Mouse (Mus musculus) limb, embryonic 15.5 days (tissue): Measurements from ENCODE around the gene Fam53b. TPM values are rescaled to one million over a fixed set of nuclear protein-coding genes. Genes with fewer than 3 reads are reported as not detected.

Experiments
- ATAC-seq: fragments of 200-750 bp; cut with Nextera tagmentation; 2 replicates; pipeline ENCODE4 v1.8.0; 2017; ENCODE audit warnings: low read depth, moderate TSS enrichment; ENCODE audit not compliant: insufficient number of reproducible peaks, low FRiP score, low TSS enrichment
- H3K27ac ChIP-seq: fragments of 300-500 bp; sonication (generic); 2 replicates; pipeline ENCODE4 v1.5.1; 2015; ENCODE audit warnings: moderate library complexity, mild to moderate bottlenecking, inconsistent platforms
- H3K27me3 ChIP-seq: fragments of 300-500 bp; sonication (generic); 2 replicates; pipeline ENCODE4 v1.6.1; 2015; ENCODE audit warnings: inconsistent platforms
- H3K36me3 ChIP-seq: fragments of 300-500 bp; sonication (generic); 2 replicates; pipeline ENCODE4 v1.6.1; 2015; ENCODE audit warnings: inconsistent platforms
- H3K4me1 ChIP-seq: fragments of 300-500 bp; sonication (generic); 2 replicates; pipeline ENCODE4 v1.6.1; 2015; ENCODE audit warnings: inconsistent platforms
- H3K4me2 ChIP-seq: fragments of 300-500 bp; sonication (generic); 2 replicates; pipeline ENCODE4 v1.6.1; 2015; ENCODE audit warnings: mild to moderate bottlenecking, inconsistent platforms
- H3K4me3 ChIP-seq: fragments of 300-500 bp; sonication (generic); 2 replicates; pipeline ENCODE4 v1.5.1; 2015; ENCODE audit warnings: mild to moderate bottlenecking, inconsistent platforms
- H3K9ac ChIP-seq: fragments of 300-500 bp; sonication (generic); 2 replicates; pipeline ENCODE4 v1.6.1; 2015; ENCODE audit warnings: inconsistent platforms
- H3K9me3 ChIP-seq: fragments of 300-500 bp; sonication (generic); 2 replicates; pipeline ENCODE4 v1.6.1; 2016; ENCODE audit warnings: inconsistent platforms
- WGBS: fragments of 180-500 bp; shearing (Covaris S2); methylation state at CpG from one replicate; pipeline ENCODE4 v1.1.7; 2015; 5-methylcytosine and 5-hydroxymethylcytosine counted together
- polyA plus RNA-seq: library from polyadenylated mRNA; unstranded; fragments of >200 nt; fragmentation: Nextera tagmentation; extraction: Ambion mirVana; gene quantifications from 2 replicates; pipeline ENCODE4 v1.2.1, GENCODE M21; 2015

Gene Fam53b
- polyA plus RNA-seq, 1 experiment from 2014 or later: 18.5 TPM

DNA sequence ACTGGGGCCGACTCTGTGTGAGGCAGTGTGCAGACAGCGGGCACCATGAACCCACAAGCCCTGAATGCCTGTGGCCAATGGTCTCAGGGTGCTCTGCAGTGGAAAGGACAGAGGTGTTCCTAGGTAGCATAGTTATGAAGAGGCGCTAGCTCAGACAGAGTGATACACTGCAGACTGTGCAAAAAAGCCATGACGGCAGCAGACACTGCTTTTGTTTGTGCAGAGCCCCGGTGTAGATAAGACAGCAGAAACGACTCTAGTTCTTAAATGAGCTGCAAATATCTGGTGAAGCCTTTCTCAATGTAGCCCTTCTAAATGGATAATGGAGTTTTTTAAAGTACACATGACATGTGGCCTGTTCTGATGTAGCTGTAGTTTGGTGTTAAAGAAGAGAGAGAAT, 73.9 kb downstream of the Fam53b start:
- no peak overlapping the region for H3K27ac ChIP-seq
- ATAC-seq: no peak
- peaks cover 39% of the 10 kb centered on the region for H3K4me1 ChIP-seq
- no peaks in the 10 kb centered on the region for H3K27me3 ChIP-seq
- peaks cover 7% of the 10 kb centered on the region; the same call in 1 of the 2 replicates for H3K36me3 ChIP-seq
- 93% methylated on average over 6 of the region's 6 CpGs for WGBS
- no peak overlapping the region for H3K4me2 ChIP-seq
- no peaks in the 10 kb centered on the region for H3K9me3 ChIP-seq
- H3K9ac ChIP-seq: no peak overlapping the region
- H3K4me3 ChIP-seq: no peak overlapping the region

DNA sequence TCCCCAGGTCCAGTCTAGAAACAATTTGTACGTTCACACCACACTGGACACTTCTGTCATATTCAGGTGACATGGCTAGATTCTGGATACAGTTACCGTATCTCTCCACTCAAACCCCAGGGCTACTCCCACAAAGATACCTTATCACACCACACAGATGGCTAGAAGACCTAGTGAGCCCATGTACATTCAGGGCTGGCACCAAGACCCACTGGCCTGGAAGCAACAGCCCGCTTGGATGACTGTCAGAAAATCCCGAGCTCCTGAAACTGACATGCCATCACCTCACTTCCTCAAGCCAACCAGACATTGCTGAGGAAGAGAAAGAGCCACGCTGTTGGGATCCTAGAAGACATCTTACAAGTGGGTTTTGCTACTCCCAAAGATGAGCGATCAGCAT, 74.8 kb downstream of the Fam53b start:
- Histone ChIP-seq H3K4me1 (peaks cover 39% of the 10 kb centered on the region), H3K27me3 (no peaks in the 10 kb centered on the region), H3K4me3 (no peak overlapping the region), H3K9ac (no peak overlapping the region), H3K36me3 (peaks cover 12% of the 10 kb centered on the region), H3K27ac (no peak overlapping the region), H3K4me2 (no peak overlapping the region), H3K9me3 (no peaks in the 10 kb centered on the region)
- 94% methylated on average over 6 of the region's 6 CpGs for WGBS
- ATAC-seq: no peak

DNA sequence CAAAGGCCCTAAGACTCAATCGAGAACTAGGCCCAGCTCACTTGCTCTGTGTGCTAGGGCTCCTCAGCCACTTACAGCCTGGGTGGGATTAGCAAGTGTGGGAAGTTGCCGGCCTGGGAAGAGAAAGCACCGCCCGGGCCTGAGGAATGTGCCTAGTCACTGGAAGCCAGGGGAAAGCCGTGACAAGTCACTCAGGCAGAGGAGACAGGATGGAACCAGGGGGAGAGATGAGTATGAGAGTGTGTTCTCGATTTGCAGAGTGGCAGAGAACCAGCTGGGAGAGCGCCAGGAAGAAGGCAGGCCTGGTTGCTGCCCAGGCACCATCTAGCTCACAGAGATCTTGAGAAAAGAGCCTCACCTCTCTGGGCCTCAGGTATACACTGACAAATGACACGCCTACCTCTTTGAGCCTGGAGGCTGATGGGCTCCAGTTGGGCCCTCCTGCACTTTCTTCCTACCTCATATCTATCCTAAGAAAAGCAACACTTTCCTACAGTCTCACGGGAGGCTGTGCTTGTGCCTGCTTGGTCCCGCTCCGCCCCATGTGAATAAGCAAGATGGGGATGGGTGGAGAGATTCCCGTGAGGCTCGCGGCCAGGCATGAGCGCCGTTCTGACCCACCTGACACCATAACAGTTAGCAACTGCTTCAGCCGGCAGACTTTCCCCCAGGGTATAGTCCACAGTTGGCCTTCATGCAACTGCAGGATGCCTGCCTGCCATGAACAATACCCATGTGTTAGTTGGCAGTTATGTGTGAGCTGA, 77.4 kb downstream of the Fam53b start:
- peak; percentile 46; the same call in 1 of the 2 replicates for ATAC-seq
- H3K9me3 ChIP-seq: no peaks in the 10 kb centered on the region
- peaks cover 35% of the 10 kb centered on the region for H3K4me1 ChIP-seq
- 45% methylated on average over 17 of the region's 17 CpGs for WGBS
- H3K27ac ChIP-seq: peak overlapping the region; percentile 76
- no peaks in the 10 kb centered on the region for H3K27me3 ChIP-seq
- peaks cover 15% of the 10 kb centered on the region for H3K36me3 ChIP-seq
- H3K4me2 ChIP-seq: no peak overlapping the region
- H3K9ac ChIP-seq: no peak overlapping the region
- H3K4me3 ChIP-seq: no peak overlapping the region

DNA sequence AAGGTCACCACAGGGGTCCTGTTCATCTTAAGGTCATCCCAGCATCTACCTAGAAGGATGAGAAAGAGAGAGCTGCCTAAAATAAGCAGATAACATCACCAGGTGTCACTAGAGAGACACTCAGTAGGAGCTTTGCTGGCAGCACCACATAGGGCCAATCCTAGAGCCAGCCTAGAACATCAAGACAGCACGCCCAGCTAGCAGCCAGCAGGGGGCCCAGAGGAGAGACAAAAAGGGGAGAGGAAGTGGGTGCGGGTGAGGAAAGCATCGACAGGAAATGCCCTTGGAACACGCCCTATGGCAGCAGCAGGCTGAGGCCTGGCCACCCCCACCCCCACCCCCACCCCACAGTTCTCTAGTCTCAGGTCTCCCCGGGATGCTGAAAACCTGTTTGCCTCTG, 78.5 kb downstream of the Fam53b start:
- H3K4me2 ChIP-seq: no peak overlapping the region
- H3K27ac ChIP-seq: no peak overlapping the region
- H3K27me3 ChIP-seq: no peaks in the 10 kb centered on the region
- peaks cover 37% of the 10 kb centered on the region for H3K4me1 ChIP-seq
- WGBS: 40% methylated on average over 5 of the region's 5 CpGs
- H3K9me3 ChIP-seq: no peaks in the 10 kb centered on the region
- no peak; the same call in 1 of the 2 replicates for ATAC-seq
- H3K36me3 ChIP-seq: peaks cover 14% of the 10 kb centered on the region
- no peak overlapping the region for H3K9ac ChIP-seq
- H3K4me3 ChIP-seq: no peak overlapping the region

DNA sequence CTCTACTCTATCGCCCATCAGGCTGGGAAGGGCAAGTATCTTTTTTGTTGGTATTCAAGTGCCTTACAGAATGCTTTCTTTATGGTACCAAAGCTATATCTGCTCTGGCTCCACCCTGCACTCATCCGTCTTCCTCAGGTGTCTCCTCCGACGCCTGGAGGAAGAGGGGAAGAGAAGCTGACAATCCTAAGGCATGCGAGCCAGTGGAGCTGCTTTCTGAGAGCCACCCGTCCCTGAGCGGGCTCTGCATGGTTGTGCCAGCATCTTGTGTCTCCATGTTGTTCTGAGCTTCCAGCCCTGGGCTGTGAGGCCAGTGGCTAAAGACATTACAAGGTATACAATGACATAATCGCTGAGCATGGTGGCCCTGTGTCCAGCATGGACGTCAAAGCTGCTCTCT, 79.5 kb downstream of the Fam53b start:
- no peak overlapping the region for H3K9ac ChIP-seq
- H3K4me3 ChIP-seq: no peak overlapping the region
- peaks cover 41% of the 10 kb centered on the region for H3K4me1 ChIP-seq
- 80% methylated on average over 9 of the region's 9 CpGs for WGBS
- H3K4me2 ChIP-seq: no peak overlapping the region
- ATAC-seq: no peak
- H3K36me3 ChIP-seq: peaks cover 13% of the 10 kb centered on the region; the same call in 1 of the 2 replicates
- H3K27ac ChIP-seq: no peak overlapping the region
- no peaks in the 10 kb centered on the region for H3K9me3 ChIP-seq
- no peaks in the 10 kb centered on the region for H3K27me3 ChIP-seq

DNA sequence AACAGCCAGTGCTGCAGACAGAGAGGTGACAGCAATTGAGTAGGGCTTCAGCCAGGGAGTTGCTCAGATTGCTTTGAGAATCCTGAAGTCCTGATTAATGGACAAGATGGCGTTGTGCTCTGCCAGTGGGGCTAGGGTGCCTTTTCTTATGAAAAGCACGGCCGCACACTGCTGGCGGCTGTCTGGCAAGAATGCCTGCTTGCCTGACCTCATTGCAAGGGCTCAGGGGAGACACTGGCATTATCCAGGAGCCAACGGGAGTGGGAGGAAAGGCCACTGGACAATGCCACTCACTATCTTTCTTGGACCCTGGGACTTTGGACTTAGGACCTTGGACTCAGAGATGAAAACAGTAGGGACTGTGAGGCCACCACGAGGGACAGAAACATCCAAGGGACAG, 80.2 kb downstream of the Fam53b start:
- H3K27ac ChIP-seq: no peak overlapping the region
- H3K4me2 ChIP-seq: no peak overlapping the region
- no peak overlapping the region for H3K9ac ChIP-seq
- WGBS: 73% methylated on average over 6 of the region's 6 CpGs
- no peaks in the 10 kb centered on the region for H3K9me3 ChIP-seq
- no peak overlapping the region for H3K4me3 ChIP-seq
- ATAC-seq: no peak
- H3K36me3 ChIP-seq: peaks cover 13% of the 10 kb centered on the region; the same call in 1 of the 2 replicates
- H3K4me1 ChIP-seq: peaks cover 41% of the 10 kb centered on the region
- H3K27me3 ChIP-seq: no peaks in the 10 kb centered on the region

DNA sequence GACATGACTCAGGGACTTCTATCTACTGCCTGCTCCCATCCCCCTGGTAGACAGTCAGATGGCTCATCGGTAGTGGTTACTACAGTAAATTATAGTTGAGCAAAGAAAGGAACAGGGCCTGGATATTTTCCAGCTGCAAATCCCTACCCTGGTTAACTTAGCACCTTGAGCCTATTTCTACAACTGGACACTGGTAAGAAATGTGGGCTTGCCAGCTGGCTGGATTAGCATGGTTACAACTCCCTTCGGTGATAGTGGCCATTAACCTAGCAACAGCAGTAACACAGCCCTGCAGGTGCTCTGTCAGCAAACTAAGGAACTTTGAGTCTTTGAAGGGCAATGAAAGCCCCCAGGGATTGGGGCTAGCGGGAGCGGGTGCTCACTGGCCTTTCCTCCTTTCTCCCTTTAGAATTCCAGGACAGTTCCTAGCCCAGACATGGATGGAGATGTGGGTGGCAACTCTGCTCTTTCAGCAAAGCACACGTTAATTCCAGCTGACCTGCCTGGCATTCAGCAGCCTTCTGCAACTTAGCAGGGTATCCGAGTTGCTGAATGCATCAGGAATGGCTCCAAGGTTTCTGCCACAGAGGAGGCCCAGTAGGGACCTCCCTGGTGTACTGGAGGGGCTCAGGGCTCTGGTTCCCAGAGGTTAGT, 81.4 kb downstream of the Fam53b start:
- H3K27ac ChIP-seq: no peak overlapping the region
- WGBS: 64% methylated on average over 6 of the region's 6 CpGs
- H3K36me3 ChIP-seq: peaks cover 13% of the 10 kb centered on the region; the same call in 1 of the 2 replicates
- no peaks in the 10 kb centered on the region for H3K9me3 ChIP-seq
- H3K9ac ChIP-seq: no peak overlapping the region
- H3K4me1 ChIP-seq: peaks cover 41% of the 10 kb centered on the region
- no peak overlapping the region for H3K4me2 ChIP-seq
- H3K4me3 ChIP-seq: no peak overlapping the region
- no peak for ATAC-seq
- H3K27me3 ChIP-seq: no peaks in the 10 kb centered on the region

DNA sequence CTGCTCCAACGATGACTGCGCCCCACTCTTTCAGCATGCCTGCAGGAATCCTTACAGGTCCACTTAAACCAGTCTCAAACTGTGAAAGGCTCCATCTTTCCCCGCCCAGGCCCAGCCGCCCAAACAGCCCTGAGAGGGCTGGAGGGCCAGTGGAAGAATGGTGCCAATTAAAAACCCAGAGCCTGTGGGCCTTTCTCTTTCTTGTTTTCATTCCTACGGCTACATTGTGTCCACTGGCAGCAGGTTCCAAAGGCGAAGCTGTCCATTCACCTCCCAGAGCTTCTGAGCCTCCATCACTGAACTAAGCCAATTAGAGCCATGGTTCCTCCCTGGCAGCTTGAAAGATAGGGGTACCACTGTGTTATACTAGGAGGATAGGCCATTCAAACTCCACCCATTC, 82.1 kb downstream of the Fam53b start:
- ATAC-seq: no peak
- peaks cover 13% of the 10 kb centered on the region; the same call in 1 of the 2 replicates for H3K36me3 ChIP-seq
- H3K27ac ChIP-seq: no peak overlapping the region
- H3K9me3 ChIP-seq: no peaks in the 10 kb centered on the region
- H3K4me1 ChIP-seq: peaks cover 38% of the 10 kb centered on the region
- H3K4me3 ChIP-seq: no peak overlapping the region
- H3K4me2 ChIP-seq: no peak overlapping the region
- H3K27me3 ChIP-seq: no peaks in the 10 kb centered on the region
- no peak overlapping the region for H3K9ac ChIP-seq
- WGBS: 63% methylated on average over 6 of the region's 6 CpGs

DNA sequence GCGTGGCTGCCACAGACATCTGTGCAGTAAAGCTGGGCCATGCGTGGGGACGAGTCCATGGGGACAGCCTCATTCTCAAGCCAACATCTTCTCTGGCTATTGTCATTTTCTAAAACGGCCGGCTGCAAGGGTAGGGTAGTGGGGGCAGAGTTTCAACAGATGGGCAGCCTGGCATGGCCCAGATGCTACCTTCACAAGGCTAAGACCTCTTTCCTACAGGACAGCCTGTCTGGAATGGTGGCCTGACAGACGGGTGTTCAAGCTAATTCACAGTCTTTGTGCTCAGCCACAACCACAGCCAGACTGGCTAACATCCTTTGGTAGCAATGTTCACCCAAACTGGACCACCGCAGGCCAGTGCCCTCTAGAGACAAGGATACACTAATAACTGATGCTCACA, 83.2 kb downstream of the Fam53b start:
- no peak overlapping the region for H3K4me3 ChIP-seq
- peaks cover 13% of the 10 kb centered on the region; the same call in 1 of the 2 replicates for H3K36me3 ChIP-seq
- no peak overlapping the region for H3K9ac ChIP-seq
- no peaks in the 10 kb centered on the region for H3K27me3 ChIP-seq
- peaks cover 29% of the 10 kb centered on the region for H3K4me1 ChIP-seq
- no peak overlapping the region for H3K27ac ChIP-seq
- 77% methylated on average over 7 of the region's 7 CpGs for WGBS
- ATAC-seq: no peak
- no peak overlapping the region for H3K4me2 ChIP-seq
- H3K9me3 ChIP-seq: no peaks in the 10 kb centered on the region

DNA sequence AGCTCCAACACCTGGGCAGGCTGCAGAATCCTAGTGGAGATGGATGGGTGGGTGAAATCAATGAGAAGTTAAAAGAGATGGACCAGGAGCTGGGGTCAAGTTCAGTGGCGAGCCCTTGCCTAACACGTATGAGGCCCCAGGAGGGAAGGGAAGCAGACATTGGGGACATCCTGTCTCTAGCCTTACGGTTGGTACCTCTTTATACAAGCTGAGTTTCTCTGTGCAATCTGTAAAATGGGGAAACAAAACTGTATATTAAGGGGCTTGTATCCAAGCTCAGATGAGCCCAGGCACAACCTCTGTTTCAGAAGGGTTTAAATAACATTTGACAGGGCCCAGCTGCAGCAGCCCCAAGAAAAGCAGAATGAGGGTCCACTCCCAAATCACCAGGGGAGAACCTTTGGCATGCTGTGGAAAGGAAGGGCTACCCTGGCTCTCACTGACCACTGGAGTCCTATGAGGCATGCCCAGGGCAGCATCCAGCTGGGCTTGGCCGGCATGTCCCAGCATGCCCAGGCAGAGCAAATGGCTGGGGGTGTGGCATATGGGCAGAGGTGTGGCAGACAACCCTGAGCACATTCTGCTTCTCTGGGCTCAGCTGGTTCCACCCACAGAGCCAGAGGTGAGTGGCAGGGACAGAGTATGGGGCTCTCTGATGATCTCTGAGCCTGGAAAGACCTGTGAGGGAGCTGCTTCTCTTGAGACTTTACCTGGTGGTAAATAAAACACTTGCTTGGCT, 84.4 kb downstream of the Fam53b start:
- Histone ChIP-seq H3K4me3 (no peak overlapping the region), H3K36me3 (peaks cover 11% of the 10 kb centered on the region; the same call in 1 of the 2 replicates), H3K9ac (no peak overlapping the region), H3K4me1 (peaks cover 32% of the 10 kb centered on the region), H3K27me3 (no peaks in the 10 kb centered on the region), H3K4me2 (no peak overlapping the region), H3K27ac (no peak overlapping the region), H3K9me3 (no peaks in the 10 kb centered on the region)
- ATAC-seq: no peak
- WGBS: 65% methylated on average over 4 of the region's 4 CpGs

DNA sequence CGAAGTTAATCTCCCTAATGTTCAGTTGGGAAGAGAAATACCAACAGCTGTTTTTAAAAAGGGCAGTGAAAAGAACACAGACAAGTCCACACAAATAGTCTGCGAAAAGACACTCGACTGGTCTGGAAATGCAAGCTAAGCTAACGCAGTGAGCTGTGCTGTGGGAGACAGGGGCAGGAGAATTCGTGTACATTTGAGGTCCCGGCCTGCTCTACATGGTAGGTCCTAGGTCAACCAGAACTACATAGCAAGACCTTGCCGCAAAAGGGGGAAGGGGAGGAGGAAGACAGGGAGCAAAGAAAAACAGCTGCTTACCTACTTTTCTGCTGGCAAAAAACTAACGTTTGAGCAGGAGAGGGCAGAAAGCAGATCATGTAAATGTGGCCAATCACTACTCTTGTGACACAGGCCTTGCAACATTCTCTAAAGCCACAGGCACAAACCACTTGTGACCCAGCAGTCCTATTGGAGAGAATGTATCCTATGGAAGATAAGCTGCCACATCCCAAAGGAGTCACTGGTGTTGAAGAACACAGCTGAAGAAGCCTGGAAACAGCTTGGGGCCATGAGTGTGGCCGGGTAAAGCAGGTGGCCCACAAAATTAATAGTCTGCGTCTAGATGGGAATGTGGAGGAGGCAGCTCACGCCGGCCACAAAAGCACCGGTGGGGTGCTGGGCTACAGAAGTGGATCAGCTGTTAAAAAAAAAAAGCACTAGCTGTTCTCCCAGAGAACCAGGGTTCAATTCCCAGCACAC, 87.4 kb downstream of the Fam53b start:
- WGBS: 51% methylated on average over 13 of the region's 13 CpGs
- Histone ChIP-seq H3K9me3 (no peaks in the 10 kb centered on the region), H3K4me1 (peaks cover 30% of the 10 kb centered on the region), H3K4me2 (no peak overlapping the region), H3K27me3 (no peaks in the 10 kb centered on the region), H3K36me3 (0 out of 2 replicates have a peak, but pooled peaks cover 6% of the 10 kb centered on the region), H3K9ac (no peak overlapping the region), H3K27ac (peak overlapping the region; percentile 57), H3K4me3 (no peak overlapping the region)
- ATAC-seq: no peak
